Mouse (Mus musculus) skeletal muscle tissue, adult 2 months (tissue): Measurements from ENCODE around the gene Hp1bp3.
A peak's percentile ranks its signal among the peaks of the same experiment; 100 is the strongest.

Experiments used
- DNase-seq: peaks from one replicate; pipeline ENCODE4 v3.0.0-alpha.2; 2012; ENCODE audit warnings: low read depth, low spot score

Gene Hp1bp3

DNA sequence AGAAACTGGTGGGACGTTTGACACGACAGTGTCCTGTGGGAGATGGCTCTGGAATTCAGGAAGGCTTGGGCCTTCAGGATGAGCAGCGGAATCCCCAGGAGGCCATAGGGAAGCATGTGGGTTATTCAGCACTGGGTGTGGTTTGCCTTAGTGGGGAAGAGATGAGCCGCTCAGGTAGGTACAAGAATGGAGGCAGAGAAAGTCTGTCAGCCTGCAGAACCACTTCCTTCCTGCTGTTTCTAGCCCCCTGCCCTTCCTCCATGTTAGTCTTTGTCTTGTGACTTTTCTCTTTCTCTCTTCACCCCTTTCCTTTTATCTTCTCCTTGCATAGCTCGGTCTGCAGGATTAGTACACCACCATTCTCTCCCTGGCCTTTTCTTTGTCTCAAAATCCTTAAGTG, 6.3 kb downstream of the Hp1bp3 start:
- DNase-seq, result no peak

DNA sequence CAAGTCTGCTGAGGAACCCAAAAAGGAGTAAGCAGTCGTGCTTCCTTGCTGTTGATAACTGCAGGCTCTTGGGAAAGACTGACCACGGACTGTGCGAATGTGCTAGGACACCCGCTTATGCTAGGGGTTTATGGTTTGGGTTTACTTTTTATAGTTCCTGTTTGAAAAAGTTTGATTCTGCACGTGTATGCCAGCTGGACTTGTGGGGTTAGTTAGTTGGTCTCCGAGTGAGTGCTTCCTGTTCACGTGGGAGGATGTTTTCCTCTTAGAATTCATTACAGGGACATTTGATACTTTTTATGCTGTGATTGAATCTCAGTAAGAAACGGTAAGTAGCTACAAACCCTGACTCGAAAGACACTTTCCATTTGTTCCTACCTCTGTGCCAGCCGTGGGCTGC, 7.5 kb downstream of the Hp1bp3 start:
- no peak for DNase-seq

DNA sequence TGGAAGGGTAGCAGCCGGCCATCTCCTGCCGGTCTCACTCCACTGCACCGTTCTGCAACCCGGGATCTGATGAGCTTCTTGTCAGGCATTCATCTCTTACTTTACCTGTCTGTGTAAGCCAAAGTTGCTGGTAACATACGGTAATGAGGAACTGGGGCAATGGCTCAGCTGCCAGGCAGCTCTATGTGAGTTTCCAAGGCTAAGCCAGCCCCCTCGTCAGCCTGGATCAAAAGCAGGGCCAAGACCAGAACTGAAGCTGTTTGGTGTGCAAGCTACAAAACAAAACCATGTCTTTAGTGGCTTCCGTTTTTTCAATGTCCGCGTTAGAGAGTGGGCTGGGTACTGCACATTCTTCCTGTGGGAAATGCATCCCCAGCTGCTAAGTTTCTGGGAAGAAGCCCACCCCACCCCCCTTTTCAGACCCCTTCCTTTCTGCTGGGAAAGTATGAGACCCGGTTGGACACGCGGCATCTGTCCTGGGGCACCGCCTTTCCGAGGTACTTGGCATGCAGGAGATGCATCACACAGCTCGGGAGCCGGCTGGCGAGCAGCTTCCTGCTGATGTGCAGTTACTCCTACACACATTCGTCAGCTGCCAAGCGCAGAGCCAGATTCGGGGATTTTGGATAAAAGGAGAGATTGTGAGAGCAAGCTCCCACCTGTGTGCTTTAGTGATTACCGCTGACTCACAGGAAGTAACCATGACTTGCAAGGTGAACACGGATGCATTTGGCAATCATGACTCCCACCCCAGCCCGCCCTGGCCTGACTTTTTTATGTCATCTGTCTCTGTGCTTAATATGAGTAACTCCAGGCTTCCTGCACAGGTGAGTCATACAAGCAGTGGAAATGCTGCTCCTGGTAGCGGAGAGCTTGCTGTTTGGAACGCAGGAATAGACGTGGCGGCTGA, 30.9 kb downstream of the Hp1bp3 start:
- no peak for DNase-seq

DNA sequence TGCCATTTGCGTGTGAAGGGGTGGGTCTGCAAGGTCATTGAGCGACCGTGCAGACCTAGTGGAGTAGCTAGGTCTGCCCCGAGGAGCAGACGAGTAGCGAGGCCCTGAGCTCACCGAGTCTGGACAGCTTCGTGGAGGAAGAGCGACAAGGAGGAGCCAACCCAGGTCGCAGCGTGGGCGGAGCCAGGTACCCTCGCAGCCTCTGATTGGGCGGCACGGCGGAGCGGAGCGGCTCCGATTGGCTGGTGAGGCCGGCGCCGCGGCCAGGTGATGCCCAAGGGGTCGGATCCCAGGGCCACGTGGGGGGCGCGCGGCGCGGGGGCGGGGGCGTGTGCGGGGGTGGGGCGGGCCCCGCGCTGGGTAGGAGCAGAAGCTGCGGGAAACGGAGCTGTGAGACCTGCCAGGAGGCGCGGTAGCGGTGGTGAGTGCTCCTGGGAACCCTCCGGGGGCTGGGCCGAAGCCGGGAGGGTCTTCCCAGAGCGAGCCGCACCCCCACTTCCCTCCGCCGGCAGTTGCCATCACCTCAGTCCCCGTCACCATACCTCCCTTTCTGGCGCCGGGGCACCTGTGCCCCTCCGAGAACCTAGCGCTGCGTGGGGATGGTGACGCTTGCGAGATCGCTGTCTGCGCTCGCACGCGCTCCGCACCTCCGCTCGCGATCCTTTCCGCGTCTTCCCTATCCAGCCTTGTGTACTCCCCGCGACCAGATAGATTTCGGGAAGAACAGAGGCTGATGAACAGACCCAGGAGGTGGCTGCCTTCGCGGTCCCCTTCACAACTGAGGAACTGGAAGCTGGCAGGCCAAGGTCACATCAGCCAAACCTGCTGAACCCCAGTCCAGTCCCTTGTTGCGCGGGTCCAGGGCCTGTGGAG, 34.2 kb downstream of the Hp1bp3 start, which contains the start of the genes Sh2d5 and Kif17:
Sh2d5 (plus strand) TSS at position 316 of the 873 bp plus-strand sequence.
Kif17 (plus strand) TSS at position 348 of the 873 bp plus-strand sequence.
- peak; percentile 33 for DNase-seq

DNA sequence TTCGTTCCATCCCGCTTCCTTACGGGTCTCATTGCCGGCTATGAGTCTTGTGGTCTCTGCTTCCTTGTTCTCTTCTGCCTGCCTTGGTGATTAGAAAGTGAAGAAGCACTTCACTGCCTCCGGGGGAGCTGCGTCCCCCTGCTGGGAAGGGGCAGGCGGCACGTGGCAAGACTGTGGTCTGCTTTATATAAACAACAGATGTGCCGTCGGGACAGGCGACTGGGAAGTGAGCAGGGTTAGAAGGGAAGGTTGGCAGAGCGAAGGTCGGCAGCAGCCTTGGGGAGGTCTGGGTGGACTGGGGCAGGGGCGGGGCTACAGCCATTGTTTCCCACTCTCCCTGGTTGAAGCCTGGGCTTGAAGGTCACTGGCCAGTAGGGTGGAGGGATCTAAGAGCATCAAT, 35.7 kb downstream of the Hp1bp3 start:
- DNase-seq, result no peak

DNA sequence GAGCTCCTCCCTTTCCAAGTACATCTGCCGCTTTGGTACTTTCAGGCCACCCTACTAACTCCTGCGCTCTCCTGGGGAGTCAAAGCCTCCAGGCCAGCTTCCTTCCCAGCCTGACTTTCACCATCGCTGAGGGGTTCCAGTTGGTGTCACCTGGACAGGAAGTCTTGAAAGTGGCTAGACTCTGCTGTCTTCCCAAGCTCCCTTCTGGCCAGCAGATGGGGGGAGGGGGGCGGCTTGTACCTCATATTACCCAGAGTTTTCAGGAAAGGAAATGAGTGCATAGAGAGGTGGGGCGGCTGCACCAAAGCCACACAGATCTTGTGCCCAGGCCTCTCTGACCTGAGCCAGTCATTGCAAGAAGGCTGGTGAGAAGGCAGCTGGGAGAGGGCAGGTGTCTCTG, 36.1 kb downstream of the Hp1bp3 start:
- no peak for DNase-seq

DNA sequence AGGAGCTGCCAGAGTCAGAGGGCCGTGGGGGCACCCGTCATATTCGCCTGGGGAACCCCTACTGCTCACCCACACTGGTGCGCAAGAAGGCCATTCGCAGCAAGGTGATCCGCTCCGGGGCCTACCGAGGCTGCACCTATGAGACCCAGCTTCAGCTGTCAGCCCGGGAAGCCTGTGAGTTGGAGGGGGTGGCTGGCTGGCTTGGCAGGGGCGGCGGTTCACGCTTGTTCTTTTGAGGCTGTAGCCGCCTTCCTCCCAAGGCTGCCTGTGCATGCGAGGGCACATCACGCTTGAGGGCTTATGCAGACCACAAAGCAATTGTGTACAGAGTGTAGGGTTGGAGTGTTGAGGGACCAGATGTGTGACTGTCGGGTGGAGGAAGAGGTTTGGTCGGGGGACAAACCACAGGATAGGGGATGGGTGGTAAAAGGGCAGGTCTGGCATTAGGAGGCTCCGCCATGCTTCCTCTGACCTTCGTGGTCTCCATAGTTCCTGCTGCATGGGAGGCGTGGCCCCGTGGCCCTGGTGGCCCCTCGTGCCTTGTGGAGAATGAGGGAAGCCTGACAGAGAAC, 41.1 kb downstream of the Hp1bp3 start:
- no peak for DNase-seq

DNA sequence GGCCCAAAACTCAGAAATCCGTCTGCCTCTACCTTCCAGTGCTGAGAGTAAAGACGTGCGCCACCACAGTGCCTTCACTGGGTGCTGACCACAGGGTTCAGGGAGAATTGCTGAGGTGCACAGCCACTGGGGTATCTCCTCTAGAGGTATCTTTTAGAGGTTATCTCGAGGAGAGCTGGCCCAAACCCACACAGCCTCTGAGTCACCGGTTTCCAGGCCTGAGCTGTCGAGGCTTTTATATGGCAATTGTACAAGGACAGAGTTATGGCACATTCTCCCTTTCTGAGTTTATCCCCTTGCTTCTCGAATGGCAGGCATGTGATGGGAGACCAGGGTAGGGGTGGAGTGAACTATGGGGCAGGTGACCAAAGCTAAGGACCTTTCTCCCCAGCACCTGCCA, 42.6 kb downstream of the Hp1bp3 start:
- DNase-seq, result no peak

DNA sequence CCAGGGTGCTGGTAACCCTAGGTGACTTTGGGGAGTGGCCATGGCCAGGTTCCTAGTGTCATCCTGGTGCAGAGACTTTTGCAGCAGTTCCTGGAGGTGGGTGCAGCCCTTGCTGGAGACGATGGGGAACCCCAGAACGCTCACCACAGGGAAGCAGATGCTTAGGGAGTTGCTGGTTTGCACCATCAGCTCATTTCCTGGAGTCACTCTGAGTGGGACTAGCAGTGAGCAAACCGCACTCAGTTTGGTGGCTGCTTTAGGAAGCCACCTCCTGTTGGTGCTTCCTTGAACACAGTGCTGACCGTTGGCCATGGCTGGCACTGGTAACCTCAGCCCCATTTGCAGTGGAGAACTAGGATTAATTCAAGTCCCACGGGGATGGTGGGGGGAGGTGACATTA, 43.4 kb downstream of the Hp1bp3 start:
- no peak for DNase-seq

DNA sequence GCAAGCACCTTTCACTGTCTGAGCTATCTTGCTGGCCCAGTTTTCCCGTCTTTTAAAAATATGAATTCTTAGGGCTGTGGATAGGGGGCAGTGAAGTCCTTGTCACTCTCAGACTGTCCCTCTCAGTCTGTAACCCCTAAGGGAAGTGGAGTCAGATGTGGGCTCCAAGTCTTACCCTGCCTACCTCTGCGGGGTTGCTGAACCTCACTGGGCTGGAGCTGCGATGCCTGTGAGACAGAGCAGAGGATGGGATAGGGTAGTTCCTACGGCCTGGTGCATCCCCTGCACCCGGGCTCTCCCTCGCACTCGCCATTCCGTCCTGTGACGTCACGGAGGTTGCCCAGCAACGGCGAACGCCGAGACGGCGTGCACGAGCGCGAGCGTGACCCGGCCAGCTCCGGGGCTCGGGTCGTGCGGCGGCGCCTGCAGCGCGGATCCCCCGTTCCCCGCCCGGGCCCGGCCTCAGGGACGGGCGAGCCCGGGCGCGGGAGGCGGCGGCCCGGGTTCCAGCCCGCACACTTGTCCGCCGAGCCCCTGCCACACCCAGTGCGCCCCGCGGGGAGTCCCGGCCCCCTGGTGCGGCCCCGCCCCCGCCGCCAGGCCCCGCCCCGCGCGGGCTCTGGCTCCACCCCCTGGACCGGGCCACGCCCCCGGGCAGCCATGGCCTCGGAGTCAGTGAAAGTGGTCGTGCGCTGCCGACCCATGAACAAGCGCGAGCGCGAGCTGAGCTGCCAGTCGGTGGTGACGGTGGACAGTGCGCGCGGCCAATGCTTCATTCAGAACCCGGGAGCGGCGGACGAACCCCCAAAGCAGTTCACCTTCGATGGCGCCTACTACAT, 46.0 kb downstream of the Hp1bp3 start:
- peak; percentile 31 for DNase-seq

DNA sequence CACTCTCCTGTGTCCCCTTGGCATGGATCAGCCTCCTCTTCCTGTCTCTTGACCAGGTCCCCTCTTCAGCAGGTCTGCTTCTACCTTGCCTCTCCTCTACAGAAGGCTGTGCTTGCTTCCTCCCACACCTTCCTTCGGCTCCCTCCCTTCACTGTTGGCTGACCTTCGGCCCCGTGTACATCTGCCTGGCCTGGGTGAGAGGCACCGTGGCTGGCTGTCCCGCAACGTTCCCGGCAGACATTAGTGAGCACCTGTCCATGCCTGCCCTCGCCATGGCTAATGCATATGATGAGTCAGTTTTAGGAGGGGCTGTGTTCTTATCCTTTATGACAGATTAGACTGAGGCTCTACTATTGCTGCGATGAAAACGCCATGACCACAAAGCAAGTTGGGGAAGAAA, 51.8 kb downstream of the Hp1bp3 start:
- no peak for DNase-seq

DNA sequence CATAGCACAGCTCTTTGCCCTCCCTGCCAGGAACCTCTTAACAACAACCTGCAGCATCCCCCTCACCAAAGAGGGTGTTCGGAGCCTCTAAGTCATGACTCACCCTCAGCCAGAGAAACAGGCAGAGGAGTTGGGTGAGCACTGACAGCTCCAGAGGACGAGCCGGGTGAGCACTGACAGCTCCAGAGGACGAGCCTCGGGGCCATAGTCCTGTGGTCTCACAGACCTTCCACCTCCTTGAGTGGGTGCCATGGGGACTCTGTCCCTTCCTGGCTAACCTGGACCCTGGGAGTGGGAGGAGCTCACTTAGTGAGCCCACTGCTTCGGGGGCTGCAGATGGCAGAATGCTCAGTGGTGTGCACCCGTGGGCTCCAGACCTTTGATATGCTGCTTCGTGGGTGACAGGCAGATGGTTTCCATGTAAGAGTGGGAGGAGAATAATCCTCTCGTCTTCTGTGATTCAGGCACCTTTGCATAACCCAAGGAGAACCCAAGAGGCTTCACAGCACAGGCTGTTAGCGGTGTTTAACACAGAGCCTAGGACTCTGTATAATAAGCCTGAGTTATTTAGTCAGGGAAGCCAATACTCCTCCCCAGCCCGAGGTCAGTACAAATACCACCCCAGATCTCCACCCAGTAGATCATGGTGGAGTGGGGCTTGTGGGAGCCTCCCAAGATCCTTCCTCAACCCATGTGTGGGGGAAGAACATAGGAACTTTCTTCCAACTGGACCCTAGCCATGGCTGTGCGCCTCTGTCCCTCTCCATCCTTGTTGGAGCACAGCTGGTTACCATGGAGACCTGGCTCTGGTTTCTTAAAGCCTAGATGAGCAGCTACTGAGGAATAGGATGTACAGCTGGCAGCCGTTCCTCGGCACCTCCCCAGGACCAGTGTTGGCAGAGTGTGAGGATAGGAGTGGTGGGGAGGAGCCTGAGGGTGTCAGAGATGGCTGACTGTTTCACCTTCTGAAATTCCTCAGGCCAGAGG, 56.2 kb downstream of the Hp1bp3 start:
- DNase-seq, result peak; percentile 52

DNA sequence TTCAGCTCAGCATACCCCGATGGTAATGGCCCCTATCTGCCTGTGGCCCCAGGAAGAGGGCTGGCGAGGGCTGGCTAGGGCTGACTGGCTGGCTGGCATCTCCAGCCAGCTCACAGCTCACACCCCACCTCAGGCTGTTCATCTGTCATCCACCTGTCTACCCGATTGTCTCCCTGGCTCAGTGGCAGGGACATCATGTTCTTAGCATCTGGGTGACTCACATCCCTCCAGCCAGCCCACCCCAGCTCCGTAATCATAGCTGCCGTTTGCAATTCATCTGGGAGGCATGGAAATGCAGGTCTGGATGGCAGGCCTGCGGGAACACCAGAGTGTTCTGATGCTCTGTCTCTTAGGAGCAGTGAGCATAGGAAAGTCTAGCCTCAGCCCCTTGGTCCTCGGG, 62.2 kb downstream of the Hp1bp3 start:
- DNase-seq, result no peak

DNA sequence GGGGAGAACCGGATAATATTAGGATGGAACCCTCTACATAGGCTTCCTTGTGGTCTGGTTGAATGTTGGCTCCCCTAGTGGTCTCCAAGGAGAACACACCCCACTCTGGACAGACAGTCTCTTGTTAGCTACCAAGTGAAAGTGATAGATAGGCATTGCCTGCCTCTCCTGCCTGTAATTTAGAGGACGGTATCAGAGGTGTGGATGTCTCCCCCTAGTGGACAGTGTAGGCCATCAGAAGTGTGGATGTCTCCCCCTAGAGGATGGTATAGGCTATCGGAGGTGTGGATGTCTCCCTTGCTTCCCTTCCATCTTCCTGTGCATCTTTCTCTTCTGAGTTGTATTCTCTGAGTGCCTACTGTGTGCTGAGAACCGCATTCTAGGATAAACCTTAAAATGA, 66.7 kb downstream of the Hp1bp3 start:
- peak; percentile 77 for DNase-seq

DNA sequence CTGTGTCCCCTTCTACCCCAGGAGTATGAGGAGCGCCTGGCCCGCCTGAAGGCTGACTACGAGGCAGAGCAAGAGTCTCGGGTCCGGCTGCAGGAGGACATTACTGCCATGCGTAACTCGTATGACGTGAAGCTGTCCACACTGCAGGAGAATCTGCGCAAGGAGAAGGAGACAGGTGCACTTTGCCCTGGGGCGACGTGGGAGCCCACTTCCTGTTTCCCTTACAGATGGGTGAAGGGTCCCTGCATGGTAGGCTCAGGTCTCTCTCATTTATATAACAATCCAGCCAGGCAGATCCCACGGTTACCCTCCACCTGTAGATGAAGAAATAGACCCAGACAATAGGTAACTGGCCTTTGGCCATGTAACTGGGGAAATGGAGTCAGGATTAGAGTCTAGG, 70.3 kb downstream of the Hp1bp3 start:
- DNase-seq, result no peak

DNA sequence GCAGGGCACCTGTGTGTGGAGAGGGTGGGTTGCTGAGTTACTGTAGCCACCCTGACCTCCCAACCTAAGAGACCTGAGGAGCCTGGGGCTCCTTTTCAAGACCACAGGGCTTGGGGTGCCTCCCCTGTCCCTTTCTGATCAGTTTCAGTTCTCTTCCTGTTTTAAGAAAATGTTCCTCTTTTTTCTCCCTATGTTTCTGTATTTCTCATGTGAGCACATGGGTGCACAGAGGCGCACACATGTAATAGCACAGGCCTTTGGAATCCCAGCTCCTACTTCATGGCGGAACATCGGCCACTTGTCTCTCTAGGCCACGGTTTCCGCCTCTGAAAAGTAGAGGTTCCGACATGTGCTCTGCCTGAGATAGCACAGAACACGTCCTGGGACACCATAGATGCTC, 72.6 kb downstream of the Hp1bp3 start:
- DNase-seq, result no peak

DNA sequence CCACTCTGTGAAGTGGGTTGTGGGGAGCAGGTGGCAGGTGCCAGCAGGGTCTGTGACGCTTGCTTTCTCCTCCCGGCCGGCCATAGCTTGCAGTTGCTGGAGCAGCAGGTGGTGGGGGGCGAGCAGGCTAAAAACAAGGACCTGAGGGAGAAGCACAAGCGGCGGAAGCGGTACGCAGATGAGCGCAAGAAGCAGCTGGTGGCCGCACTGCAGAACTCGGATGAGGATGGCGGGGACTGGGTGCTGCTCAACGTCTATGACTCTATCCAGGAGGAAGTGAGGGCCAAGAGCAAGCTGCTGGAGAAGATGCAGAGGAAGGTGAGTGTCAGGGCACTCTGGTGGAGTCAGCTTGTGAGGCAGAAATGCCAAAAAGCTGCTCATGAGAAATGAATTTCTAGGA, 75.9 kb downstream of the Hp1bp3 start:
- DNase-seq, result no peak

DNA sequence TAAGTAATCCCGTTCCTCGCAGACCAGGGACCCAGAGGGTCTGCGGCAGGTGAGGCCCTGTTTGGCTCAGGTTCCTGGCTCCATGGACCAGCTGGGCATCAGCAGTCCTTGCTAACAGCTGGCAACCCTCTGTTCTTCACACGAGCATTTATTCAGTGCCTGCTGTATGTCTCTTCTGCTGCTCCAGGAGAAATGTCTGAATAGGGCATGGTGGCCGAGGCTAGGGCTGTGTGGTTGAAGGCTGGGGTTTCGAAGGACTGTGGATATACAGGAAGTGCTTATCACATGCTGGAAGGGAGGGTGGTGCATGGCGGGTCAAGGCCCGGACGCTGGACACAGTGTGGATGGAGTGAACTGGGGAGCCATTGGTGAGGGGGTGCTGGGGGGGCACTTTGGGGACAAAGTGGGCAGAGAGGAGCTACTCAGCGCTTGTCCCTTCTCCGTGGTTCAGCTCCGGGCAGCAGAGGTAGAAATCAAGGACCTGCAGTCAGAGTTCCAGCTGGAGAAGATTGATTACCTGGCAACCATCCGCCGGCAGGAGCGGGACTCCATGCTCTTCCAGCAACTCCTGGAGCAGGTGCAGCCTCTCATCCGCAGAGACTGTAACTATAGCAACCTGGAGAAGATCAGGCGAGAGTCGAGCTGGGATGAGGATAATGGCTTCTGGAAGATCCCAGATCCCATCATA, 77.3 kb downstream of the Hp1bp3 start:
- no peak for DNase-seq

DNA sequence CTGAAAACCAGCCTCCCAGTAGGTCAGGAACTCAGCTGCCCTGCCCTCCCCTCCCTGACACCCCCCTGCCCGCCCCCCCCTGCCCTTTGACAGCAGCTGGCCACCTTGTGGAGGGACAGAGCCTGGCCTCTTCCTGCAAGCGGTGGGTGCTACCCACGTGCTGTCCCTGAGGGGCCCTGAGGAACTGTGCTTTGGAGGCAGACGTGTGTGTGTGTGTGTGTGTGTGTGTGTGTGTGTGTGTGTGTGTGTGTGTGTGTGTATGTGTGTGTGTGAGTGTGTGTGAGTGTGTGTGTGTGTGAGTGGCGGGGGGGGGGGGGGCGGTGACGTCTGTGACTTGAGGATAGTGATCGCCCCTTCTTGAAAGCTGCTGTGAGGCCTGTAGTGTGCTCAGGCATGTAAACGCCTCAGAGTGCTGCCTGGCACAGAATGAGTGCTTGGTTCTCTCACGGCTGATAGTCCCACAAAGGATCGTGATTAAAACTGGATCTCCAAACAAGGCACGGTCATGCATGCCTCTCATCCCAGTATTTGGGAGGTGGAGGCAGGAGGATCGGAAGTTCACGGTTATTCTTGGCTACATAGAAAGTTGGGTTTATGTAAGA, 78.0 kb downstream of the Hp1bp3 start:
- DNase-seq, result no peak
